Mouse (Mus musculus): ENCODE results near the gene Lrmp.

- TF ChIP-seq CTCF (IDR thresholded peaks at IDR 0.05; ENCODE audit: control insufficient read depth, insufficient read depth, low read length) (no peak), POLR2A (IDR thresholded peaks at IDR 0.05; ENCODE audit: borderline replicate concordance, control insufficient read depth, low read depth, low read length) (no peak)
These were observed 9.2 kb downstream of the Lrmp start for GRCm38 (mm10) chr6:145124621-145125020.

All from bone marrow, adult 2 months (tissue).